Comparison of ENCODE assay signal across 22 mouse cellular contexts in genomic region chr14:99771009-99771408, GRCm38 (mm10).
DNase-seq lines count a peak whose midpoint lies in the region; ATAC-seq and TF ChIP-seq lines count a peak whose summit lies in the region.
"Had no signal": no experiment of that assay in that cellular context is flagged by ENCODE, and none has a peak within 500 bp of the region (broad histone marks: within the 10 kb centered on the region; RNA-seq: fewer than 3 reads in every experiment).

No protein-coding gene starts in this region.

- peak; percentile 54 for DNase-seq in liver, adult 2 months (ENCODE audit: extremely low read depth, low read depth, low spot score)
- no peak for DNase-seq in liver, postnatal 0 days
- DNase-seq in large intestine, adult 2 months (ENCODE audit: low read depth, low spot score) = peak; percentile 78
- no peak for DNase-seq in adrenal gland, adult 18-20 months (ENCODE audit: low spot score in 2 of 2)
- DNase-seq: adrenal gland, adult 8-10 months; adrenal gland, postnatal 36 days; cerebellum, adult 11 months; cerebellum, adult 8-10 months; cerebellum, postnatal 14 days; embryo, embryonic 11 days; gastrocnemius, postnatal 10 days; heart, adult 2 months; heart, postnatal 14 days had no signal

- ATAC-seq in liver, postnatal 0 days = no peak
- ATAC-seq in stomach, embryonic 16.5 days (ENCODE audit: insufficient read depth, low FRiP score) = peak; percentile 78; the same call in 1 of the 2 replicates
- no peak for ATAC-seq in forebrain, embryonic 15.5 days (replicated peaks)
- ATAC-seq: forebrain, embryonic 14.5 days had no signal

- no peak overlapping the region for H3K4me2 ChIP-seq in liver, postnatal 0 days (ENCODE audit: low read depth, low read length)
- no peak overlapping the region for H3K4me2 ChIP-seq in stomach, embryonic 16.5 days (ENCODE audit: low read depth, low read length)
- H3K4me2 ChIP-seq in forebrain, embryonic 15.5 days (replicated peaks) = no peak overlapping the region
- H3K4me2 ChIP-seq: embryonic facial prominence, embryonic 15.5 days; heart, embryonic 11.5 days; heart, embryonic 15.5 days; hindbrain, embryonic 13.5 days had no signal

- TF ChIP-seq EP300 in liver, postnatal 0 days (IDR thresholded peaks at IDR 0.05; ENCODE audit: low read depth) = no peak

- no peaks in the 10 kb centered on the region for H3K9me3 ChIP-seq in liver, postnatal 0 days (ENCODE audit: low read length)
- H3K9me3 ChIP-seq in stomach, embryonic 16.5 days (replicated peaks; ENCODE audit: control insufficient read depth, low read length) = no peaks in the 10 kb centered on the region
- H3K9me3 ChIP-seq in forebrain, embryonic 15.5 days = no peaks in the 10 kb centered on the region
- H3K9me3 ChIP-seq: embryonic facial prominence, embryonic 15.5 days; forebrain, embryonic 10.5 days; heart, embryonic 15.5 days; hindbrain, embryonic 13.5 days had no signal

- H3K79me2 ChIP-seq in liver, adult 2 months (ENCODE audit: control insufficient read depth, insufficient read depth, low read length) = no peaks in the 10 kb centered on the region

- no peak overlapping the region for H3K4me3 ChIP-seq in liver, adult 2 months (ENCODE audit: insufficient read depth, low read depth, low read length)
- H3K4me3 ChIP-seq in liver, postnatal 0 days (ENCODE audit: low read depth, low read length) = no peak overlapping the region
- no peak overlapping the region for H3K4me3 ChIP-seq in stomach, embryonic 16.5 days (replicated peaks; ENCODE audit: low read length)
- no peak overlapping the region for H3K4me3 ChIP-seq in forebrain, embryonic 15.5 days
- H3K4me3 ChIP-seq: embryonic facial prominence, embryonic 15.5 days; erythroblast, embryonic 14.5 days; forebrain, embryonic 10.5 days; heart, adult 2 months; heart, embryonic 15.5 days; hindbrain, embryonic 13.5 days had no signal

- no peaks in the 10 kb centered on the region for H3K27me3 ChIP-seq in liver, adult 2 months (ENCODE audit: control insufficient read depth, insufficient read depth, low read length)
- H3K27me3 ChIP-seq in liver, postnatal 0 days (ENCODE audit: insufficient read depth, low read length) = no peaks in the 10 kb centered on the region
- no peaks in the 10 kb centered on the region for H3K27me3 ChIP-seq in stomach, embryonic 16.5 days (ENCODE audit: control insufficient read depth, insufficient read depth, low read length)
- no peaks in the 10 kb centered on the region for H3K27me3 ChIP-seq in forebrain, embryonic 15.5 days
- H3K27me3 ChIP-seq: embryonic facial prominence, embryonic 15.5 days; heart, embryonic 15.5 days; hindbrain, embryonic 13.5 days had no signal

- 32% methylated on average over 1 of the region's 1 CpGs for WGBS in liver, adult 2 months
- 52% methylated on average over 1 of the region's 1 CpGs for WGBS in liver, postnatal 0 days (ENCODE audit: insufficient replicate concordance)
- 23% methylated on average over 1 of the region's 1 CpGs for WGBS in large intestine, adult 2 months
- 50% methylated on average over 1 of the region's 1 CpGs for WGBS in stomach, embryonic 16.5 days
- WGBS in forebrain, embryonic 15.5 days = 91% methylated on average over 1 of the region's 1 CpGs

- H3K9ac ChIP-seq in liver, adult 2 months (ENCODE audit: low read depth, low read length) = no peak overlapping the region
- no peak overlapping the region for H3K9ac ChIP-seq in liver, postnatal 0 days (replicated peaks)
- no peak overlapping the region for H3K9ac ChIP-seq in stomach, embryonic 16.5 days (ENCODE audit: low read length)
- H3K9ac ChIP-seq in forebrain, embryonic 15.5 days (replicated peaks) = no peak overlapping the region
- H3K9ac ChIP-seq: embryonic facial prominence, embryonic 15.5 days; heart, embryonic 15.5 days; hindbrain, embryonic 13.5 days had no signal

- no peak overlapping the region for H3K27ac ChIP-seq in liver, adult 2 months (replicated peaks; ENCODE audit: insufficient read depth, low read depth, low read length)
- no peak overlapping the region for H3K27ac ChIP-seq in liver, postnatal 0 days (ENCODE audit: low read depth)
- H3K27ac ChIP-seq in stomach, embryonic 16.5 days (ENCODE audit: low read length) = peak overlapping the region; percentile 55; the same call in 1 of the 2 replicates
- H3K27ac ChIP-seq in forebrain, embryonic 15.5 days (replicated peaks) = no peak overlapping the region
- H3K27ac ChIP-seq: embryonic facial prominence, embryonic 15.5 days; forebrain, embryonic 10.5 days; heart, adult 2 months; heart, embryonic 15.5 days; hindbrain, embryonic 13.5 days had no signal

- no peaks in the 10 kb centered on the region for H3K36me3 ChIP-seq in liver, adult 2 months (ENCODE audit: control insufficient read depth, insufficient read depth, low read length)
- no peaks in the 10 kb centered on the region for H3K36me3 ChIP-seq in liver, postnatal 0 days (replicated peaks; ENCODE audit: insufficient read depth, low read length)
- H3K36me3 ChIP-seq in stomach, embryonic 16.5 days (ENCODE audit: control insufficient read depth, insufficient read depth, low read length) = no peaks in the 10 kb centered on the region
- H3K36me3 ChIP-seq in forebrain, embryonic 15.5 days = no peaks in the 10 kb centered on the region
- H3K36me3 ChIP-seq: embryonic facial prominence, embryonic 15.5 days; forebrain, embryonic 10.5 days; heart, embryonic 15.5 days; hindbrain, embryonic 13.5 days had no signal

- no peak for TF ChIP-seq CTCF in liver, adult 2 months (IDR thresholded peaks at IDR 0.05; ENCODE audit: low read depth, low read length)
- no peak for TF ChIP-seq CTCF in liver, postnatal 0 days (IDR thresholded peaks at IDR 0.05; ENCODE audit: low read depth)

- H3K4me1 ChIP-seq in liver, adult 2 months (ENCODE audit: control insufficient read depth, insufficient read depth, low read length) = no peaks in the 10 kb centered on the region
- 0 out of 2 replicates have a peak, but pooled peaks cover 2% of the 10 kb centered on the region for H3K4me1 ChIP-seq in liver, postnatal 0 days (ENCODE audit: insufficient read depth)
- no peaks in the 10 kb centered on the region for H3K4me1 ChIP-seq in stomach, embryonic 16.5 days (ENCODE audit: control insufficient read depth, insufficient read depth, low read length)
- H3K4me1 ChIP-seq in forebrain, embryonic 15.5 days = no peaks in the 10 kb centered on the region
- H3K4me1 ChIP-seq: embryonic facial prominence, embryonic 15.5 days; forebrain, embryonic 10.5 days; heart, embryonic 15.5 days; hindbrain, embryonic 13.5 days had no signal

- no peak for TF ChIP-seq POLR2A in liver, adult 2 months (IDR thresholded peaks at IDR 0.05; ENCODE audit: extremely low read depth, insufficient read depth, low read length)

Comparison
In these comparisons a context has a peak if more than half of its experiments do, and no peak if none do; other contexts are left out.
1. DNase-seq: peak in liver, adult 2 months (single experiment) and large intestine, adult 2 months (single experiment); none in liver, postnatal 0 days (single experiment) and adrenal gland, adult 18-20 months (0 of 2).